Mouse (Mus musculus) B cell, adult 2 months (primary cell): ENCODE measurements around the gene Dlgap1.
"Not testable (repeated sequence)": the region's sequence is repeated elsewhere in the genome, so short reads cannot be mapped to it uniquely, and the experiment has no call there.

ENCODE experiments used
- DNase-seq, 2 experiments: peaks; one replicate each; pipeline ENCODE4 v3.0.0; 2022

Dlgap1 gene

DNA sequence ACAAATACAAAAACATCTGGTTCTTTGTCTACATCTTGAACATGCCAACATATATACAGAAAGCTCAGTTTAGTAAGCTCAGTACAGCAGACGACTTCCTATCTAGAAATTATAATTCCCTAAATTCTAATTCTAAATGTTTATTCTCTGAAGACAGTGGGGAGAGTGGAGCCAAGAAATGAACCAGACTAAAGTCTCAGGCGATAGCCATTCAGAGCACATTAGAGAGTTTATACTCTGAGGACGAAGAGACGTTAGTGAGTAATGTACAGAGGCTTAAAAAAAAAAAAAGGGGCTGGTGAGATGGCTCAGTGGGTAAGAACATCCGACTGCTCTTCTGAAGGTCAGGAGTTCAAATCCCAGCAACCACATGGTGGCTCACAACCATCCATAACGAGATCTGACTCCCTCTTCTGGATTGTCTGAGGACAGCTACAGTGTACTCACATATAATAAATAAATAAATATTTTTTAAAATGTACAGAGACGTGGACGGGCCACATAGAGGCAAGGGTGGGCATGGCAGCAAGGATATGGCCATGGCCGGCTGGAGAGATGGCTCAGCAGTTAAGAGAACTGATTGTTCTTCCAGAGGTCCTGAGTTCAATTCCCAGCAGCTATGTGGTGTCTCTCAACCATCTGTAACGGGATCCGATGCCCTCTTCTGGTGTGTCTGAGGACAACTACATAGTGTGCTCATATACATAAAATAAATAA lies 858.7 kb downstream of the Dlgap1 start:
- DNase-seq: not testable (repeated sequence)

GRCm38 (mm10) chr17:70828180-70828528 lies 859.3 kb downstream of the Dlgap1 start:
- DNase-seq: no peak

- no peak for DNase-seq
Observed at GRCm38 (mm10) chr17:70828569-70828968, 859.7 kb downstream of the Dlgap1 start.

DNA sequence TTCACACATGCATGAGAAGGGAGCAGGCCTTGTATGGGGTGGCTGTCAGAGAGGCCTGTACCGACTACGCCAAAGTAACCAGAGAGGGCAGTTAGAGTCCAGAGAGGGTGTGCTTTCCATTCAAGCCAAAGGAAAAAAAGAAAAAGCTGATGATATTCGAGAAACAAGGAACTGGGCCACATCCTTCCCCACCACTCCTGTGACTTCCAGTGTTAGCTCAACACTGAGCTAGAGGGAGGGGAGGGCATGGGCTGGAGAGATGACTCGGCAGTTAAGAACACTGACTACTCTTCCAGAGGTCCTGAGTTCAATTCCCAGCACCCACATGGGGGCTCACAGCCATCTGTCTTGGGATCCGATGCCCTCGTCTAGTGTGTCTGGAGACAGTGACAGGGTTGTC lies 860.3 kb downstream of the Dlgap1 start:
- no peak for DNase-seq

GRCm38 (mm10) chr17:70829943-70830715 lies 861.3 kb downstream of the Dlgap1 start:
- no peak for DNase-seq

DNA sequence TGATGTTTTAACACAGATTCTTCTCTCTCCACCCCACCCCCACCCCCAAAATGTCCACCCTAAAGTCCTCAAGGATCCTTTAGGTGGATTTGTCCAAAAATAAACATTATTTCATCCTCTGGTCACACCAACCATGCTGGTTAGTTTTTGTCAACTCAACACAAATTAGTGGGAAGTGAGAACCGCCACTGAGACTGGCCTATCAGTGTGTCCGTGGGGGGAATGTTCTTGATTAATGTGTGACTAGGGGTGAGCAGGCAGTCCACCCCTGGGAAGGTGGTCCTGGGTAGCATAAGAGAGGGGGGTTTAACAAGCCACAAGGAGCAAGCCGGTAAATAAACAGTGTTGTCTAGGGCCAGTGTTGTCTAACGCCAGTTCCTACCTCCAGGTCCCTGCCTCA lies 862.7 kb downstream of the Dlgap1 start:
- DNase-seq: no peak

DNA sequence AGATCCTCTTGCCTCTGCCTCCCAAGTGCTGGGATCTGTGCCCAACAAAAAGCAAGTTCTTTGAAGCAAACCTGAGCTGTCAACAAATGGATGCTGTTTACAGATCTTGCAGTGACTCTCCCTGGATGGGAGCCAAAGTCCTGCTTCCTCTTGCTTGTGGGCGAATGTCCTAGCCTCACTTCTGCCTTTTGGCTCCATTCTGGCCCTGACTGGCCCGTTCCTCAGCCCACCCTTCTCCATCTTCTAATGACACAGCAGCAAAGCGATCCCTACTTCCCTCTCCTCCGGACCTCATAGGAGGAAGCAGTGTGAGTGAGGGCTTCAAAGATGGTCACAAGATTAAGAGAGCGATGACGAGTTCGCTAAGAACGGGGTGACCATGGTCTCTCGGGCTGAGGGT lies 863.7 kb downstream of the Dlgap1 start:
- DNase-seq: no peak

GRCm38 (mm10) chr17:70834430-70834965 lies 865.6 kb downstream of the Dlgap1 start:
- DNase-seq: peak in 1 of 2 experiments; percentile 23

- no peak for DNase-seq
Observed at GRCm38 (mm10) chr17:70835071-70835790, 866.4 kb downstream of the Dlgap1 start.

DNA sequence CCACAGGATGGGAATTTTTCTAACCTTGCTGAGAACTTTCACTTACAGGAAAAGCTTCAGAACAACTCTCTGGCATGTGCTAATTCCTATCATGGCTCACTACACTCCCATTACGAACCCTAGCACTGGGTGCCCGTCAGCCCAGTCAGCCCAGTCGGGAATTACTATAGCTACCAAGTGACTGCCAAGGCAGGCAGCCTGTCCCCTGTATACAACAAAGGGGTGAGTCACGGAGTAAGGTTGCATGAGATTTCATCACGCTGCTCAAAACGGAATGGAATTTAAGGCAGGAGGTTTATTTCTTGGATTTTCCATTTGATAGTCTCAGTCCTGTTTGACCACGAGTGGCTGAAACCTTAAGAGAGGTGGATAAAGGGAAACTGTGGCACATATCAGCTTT lies 867.9 kb downstream of the Dlgap1 start:
- DNase-seq: no peak

GRCm38 (mm10) chr17:70837474-70837873 lies 868.6 kb downstream of the Dlgap1 start:
- DNase-seq: not testable (repeated sequence)

DNA sequence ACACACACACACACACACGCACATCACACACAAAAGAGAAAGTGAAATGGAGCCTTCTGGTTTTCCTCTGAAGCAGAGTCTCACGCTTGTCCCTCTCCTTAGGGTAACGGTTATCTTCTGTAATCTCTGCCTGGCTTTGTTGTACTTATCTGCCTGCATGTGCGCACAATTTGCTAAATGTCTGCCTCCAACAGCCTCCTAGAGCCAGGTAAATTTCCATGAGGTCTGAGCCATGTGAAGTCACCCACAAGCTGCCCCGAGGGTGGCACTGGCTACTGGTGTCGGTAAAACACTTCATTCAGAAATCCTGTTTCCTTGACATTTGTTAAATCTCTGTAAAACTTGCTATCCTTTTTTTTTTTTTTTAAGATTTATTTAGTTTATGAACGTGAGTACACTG lies 869.2 kb downstream of the Dlgap1 start:
- DNase-seq: no peak

DNA sequence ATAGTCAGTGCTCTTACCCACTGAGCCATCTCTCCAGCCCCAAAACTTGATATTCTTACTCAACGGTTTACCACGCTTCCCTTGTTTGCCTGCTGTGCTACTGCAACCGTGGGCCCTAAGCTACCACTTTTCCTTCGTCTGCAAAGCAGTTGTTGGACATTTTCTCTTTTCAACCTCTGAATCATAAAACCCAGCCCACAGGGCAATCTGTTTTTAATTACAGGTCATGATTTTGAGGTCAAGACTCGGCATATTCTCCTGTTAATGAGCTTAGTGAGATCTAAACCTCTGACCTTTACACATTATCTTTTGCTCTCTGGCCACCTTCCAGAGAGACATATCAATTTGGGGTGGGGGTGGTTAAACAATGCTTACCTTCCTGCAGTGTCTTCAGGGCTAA lies 869.7 kb downstream of the Dlgap1 start:
- DNase-seq: no peak

DNA sequence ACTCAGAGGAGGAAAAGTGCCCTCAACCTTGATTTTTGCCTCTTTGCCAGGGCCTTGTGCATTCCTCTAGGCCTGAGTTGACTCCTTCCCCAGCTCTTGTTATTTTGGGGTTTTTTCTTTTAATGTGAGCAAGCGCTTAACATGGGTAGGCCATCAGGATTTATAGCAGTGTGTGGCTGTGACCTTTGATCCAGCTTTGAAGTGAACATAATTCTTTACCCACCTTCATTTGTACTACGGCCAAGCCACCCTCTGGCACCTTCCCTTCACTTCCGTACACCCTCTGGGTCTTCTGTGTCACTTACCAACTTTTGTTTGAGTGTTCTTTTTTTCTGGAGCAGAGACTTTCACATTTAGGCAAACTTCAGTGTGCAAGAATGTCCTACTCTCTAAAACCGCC lies 874.4 kb downstream of the Dlgap1 start:
- no peak for DNase-seq

- DNase-seq: no peak
Observed at GRCm38 (mm10) chr17:70844971-70845370, 876.1 kb downstream of the Dlgap1 start.

GRCm38 (mm10) chr17:70845543-70845942 lies 876.7 kb downstream of the Dlgap1 start:
- no peak for DNase-seq

DNA sequence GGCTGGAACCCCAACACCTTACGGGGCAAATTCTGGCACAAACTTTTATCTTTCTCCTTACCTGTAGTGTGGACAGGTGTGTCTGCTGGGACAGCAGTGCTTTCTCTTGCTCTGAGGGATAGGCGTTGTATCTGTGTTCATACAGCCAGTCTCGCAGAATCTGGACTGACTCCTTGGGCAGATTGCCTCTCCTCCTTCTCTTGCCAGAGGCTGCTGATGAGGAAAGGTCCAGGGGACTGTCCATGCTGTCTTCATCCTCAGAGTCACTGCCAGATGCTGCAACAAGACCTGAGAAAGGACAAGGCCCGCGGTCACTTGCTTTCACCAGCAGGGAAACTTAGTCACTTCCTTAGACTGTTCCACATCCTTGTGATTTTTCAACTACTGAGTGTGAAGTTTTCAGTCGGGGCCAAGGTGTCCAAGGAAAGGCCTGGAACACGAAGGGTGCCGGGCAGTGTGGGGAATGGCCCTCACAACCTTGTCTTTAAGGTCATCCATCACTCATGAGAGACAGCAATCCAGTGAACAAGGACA lies 877.3 kb downstream of the Dlgap1 start:
- DNase-seq: no peak

DNA sequence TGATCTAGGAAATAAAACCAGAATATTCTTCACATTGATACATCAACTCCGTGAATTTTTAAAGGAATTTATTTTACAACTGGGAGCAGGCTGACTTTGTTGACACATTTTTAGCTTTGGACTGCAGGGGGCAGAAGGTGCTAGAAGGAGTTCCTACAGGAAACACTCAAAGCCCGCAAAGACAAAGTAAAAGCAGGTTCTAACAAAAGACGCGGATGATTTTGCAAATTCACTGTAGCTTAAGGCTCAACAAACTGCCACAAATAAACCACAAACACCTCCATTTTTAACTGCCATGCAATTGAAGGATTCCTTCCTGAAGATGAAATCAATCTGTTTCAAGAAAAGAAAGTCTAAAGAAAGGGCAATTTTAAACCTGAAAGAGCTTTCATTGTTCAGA lies 878.2 kb downstream of the Dlgap1 start:
- DNase-seq: peak; percentile 64 to 73

- DNase-seq: peak in 1 of 2 experiments; percentile 25
Observed at GRCm38 (mm10) chr17:70847751-70848510, 879.1 kb downstream of the Dlgap1 start.

DNA sequence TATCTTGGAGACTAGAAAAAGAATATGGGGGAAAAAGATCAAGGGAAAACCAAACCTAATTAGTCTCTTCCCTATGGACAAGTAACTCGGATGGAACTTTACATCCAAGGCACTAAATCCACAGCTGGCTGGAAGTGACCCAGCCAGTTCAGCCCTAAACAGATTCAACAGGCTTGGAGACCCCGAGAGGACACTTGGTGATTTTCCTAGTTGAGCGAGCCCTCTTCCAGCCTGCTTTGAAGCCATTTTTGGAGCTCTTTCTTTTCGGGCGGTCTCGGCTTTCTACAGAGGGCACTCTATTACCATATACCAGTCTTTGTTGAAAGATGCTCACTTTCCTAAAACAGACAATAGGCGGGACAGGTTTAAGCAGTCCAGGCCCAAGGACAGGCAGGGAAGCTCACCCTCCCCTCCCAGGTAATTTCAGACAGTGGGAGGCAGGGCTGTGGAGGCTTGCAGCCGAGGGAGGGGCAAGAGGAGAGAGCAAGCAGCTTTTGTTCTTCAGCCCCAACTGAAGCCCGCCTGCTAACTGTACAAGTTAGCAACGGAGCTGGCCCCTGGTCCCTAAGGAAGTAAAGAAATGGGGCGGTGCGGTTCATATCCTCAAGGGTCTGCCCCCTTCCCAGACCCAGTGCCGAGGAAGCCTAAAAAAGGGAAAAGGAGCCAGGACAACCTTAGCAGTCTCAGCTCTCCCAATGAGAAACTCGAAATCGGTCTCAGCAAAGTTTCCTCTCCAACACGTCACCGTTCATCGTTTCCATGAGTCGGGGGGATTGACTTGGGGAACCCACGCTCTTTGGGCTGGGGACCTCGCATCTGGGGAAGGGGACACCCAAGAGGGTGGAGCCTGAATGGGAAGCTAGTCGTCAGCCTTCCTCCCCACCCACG lies 879.9 kb downstream of the Dlgap1 start:
- DNase-seq: peak; percentile 40 to 49
